Mouse (Mus musculus) liver, adult 2 months (tissue): ENCODE data around the gene Gm38655. TPM values are rescaled to one million over a fixed set of nuclear protein-coding genes. Genes with fewer than 3 reads are reported as not detected.
A peak's percentile ranks its signal among the peaks of the same experiment; 100 is the strongest.
"Not testable (repeated sequence)": the region's sequence is repeated elsewhere in the genome, so short reads cannot be mapped to it uniquely, and the experiment has no call there.

Source experiments
- DNase-seq: peaks from one replicate; pipeline ENCODE4 v3.0.0-alpha.2; 2011; ENCODE audit warnings: low read depth, low spot score; ENCODE audit errors: extremely low read depth
- H3K27ac ChIP-seq: fragments of 200-500 bp; replicated peaks from 2 replicates; pipeline ENCODE4 v1.5.1; 2012; ENCODE audit warnings: low read depth, mild to moderate bottlenecking, control low read depth, inconsistent platforms, low read length; ENCODE audit not compliant: insufficient read depth
- H3K27me3 ChIP-seq: fragments of 200-500 bp; 2 replicates; pipeline ENCODE4 v1.6.1; 2012; ENCODE audit warnings: mild to moderate bottlenecking, moderate library complexity, low read length, inconsistent platforms; ENCODE audit not compliant: control insufficient read depth, insufficient read depth
- H3K36me3 ChIP-seq: fragments of 200-500 bp; 2 replicates; pipeline ENCODE4 v1.6.1; 2012; ENCODE audit warnings: low read length, inconsistent platforms; ENCODE audit not compliant: control insufficient read depth, insufficient read depth
- H3K4me1 ChIP-seq: fragments of 200-500 bp; 2 replicates; pipeline ENCODE4 v1.6.1; 2011; ENCODE audit warnings: low read length; ENCODE audit not compliant: control insufficient read depth, insufficient read depth
- H3K4me3 ChIP-seq: fragments of 200-500 bp; 2 replicates; pipeline ENCODE4 v1.5.1; 2011; ENCODE audit warnings: low read depth, mild to moderate bottlenecking, control low read depth, low read length, moderate library complexity; ENCODE audit not compliant: insufficient read depth
- H3K79me2 ChIP-seq: fragments of 200-500 bp; 2 replicates; pipeline ENCODE4 v1.6.1; 2012; ENCODE audit warnings: inconsistent platforms, mild to moderate bottlenecking, low read length, moderate library complexity; ENCODE audit not compliant: control insufficient read depth, insufficient read depth
- H3K9ac ChIP-seq: fragments of 200-500 bp; 2 replicates; pipeline ENCODE4 v1.6.1; 2012; ENCODE audit warnings: low read depth, mild to moderate bottlenecking, control low read depth, inconsistent platforms, low read length
- CTCF ChIP-seq: fragments of 200-500 bp; IDR thresholded peaks from 2 replicates; pipeline ENCODE4 v1.5.1; 2011; ENCODE audit warnings: low read depth, low read length, control low read depth
- POLR2A ChIP-seq: fragments of 200-500 bp; IDR thresholded peaks from 2 replicates; pipeline ENCODE4 v1.6.1; 2011; ENCODE audit warnings: low read length, control low read depth; ENCODE audit not compliant: insufficient read depth; ENCODE audit errors: extremely low read depth
- WGBS: fragments of 180-500 bp; shearing (Covaris S2); methylation state at CpG from one replicate; pipeline ENCODE4 v1.1.7; 2018; 5-methylcytosine and 5-hydroxymethylcytosine counted together
- polyA plus RNA-seq: library from polyadenylated mRNA; depleted of rRNA; stranded (reverse); fragments of >200 nt; gene quantifications from 2 replicates; pipeline ENCODE4 v1.2.3, GENCODE M21; 2012; rRNA removed
- total RNA-seq: library from RNA; depleted of rRNA; stranded (reverse); fragments of >200 nt; gene quantifications from 2 replicates; pipeline ENCODE4 v1.2.3, GENCODE M21; 2014; rRNA removed

The Gm38655 gene
- total and polyA plus RNA-seq, 2 experiments = not detected

- H3K36me3 ChIP-seq = no peaks in the 10 kb centered on the region
- WGBS = under 1% methylated on average over 40 of the region's 40 CpGs
- peaks cover 18% of the 10 kb centered on the region; the same call in 1 of the 2 replicates for H3K79me2 ChIP-seq
- H3K9ac ChIP-seq = peak within 1 kb of the TSS; percentile 82
- peaks cover 7% of the 10 kb centered on the region for H3K4me1 ChIP-seq
- DNase-seq = peak; percentile 81
- H3K27me3 ChIP-seq = no peaks in the 10 kb centered on the region
- peak within 1 kb of the TSS; percentile 57 for H3K27ac ChIP-seq
- H3K4me3 ChIP-seq = peak within 1 kb of the TSS; percentile 69
- no peak for TF ChIP-seq POLR2A
- no peak for TF ChIP-seq CTCF
These were observed 42.0 kb downstream of the Gm38655 start, which contains the start of gene Clcn7 for GRCm38 (mm10) chr17:25133275-25133698. Gene Clcn7 (plus strand): TSS chr17:25133391.

DNA sequence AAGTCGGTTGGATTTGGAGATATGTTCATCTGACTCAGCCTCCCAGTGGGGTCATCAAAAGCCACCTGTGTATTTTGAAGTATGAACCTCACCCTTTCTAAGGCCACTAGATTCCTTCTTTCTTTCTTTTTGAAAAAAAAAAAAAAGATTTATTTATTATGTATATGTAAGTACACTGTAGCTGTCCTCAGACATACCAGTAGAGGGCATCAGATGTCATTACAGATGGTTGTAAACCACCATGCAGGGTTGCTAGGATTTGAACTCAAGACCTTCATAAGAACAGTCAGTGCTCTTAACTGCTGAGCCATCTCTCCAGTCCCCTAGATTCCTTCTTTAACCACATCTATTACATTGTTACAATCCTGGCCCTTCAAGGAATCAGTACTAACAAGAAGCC lies 45.2 kb downstream of the Gm38655 start:
- H3K79me2 ChIP-seq = peaks cover 13% of the 10 kb centered on the region; the same call in 1 of the 2 replicates

DNA sequence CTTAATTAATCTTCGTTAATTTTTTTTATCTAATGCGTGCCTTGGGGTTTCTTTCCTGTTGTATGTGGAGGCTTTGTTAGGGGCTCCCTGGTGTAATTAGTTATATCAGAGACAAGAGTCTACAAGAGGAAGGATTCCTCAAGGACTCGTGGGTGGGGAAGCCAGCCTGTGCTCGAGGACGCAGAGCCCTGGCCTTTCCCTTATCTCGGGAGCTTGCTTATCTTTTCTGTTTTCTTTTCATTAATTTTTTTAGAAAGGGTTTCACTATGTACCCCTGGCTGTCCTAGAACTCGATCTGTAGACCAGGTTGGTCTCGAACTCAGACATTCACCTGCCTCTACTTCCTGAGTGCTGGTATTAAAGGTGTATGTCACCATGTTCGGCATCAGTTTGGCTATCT lies 47.6 kb downstream of the Gm38655 start:
- no peaks in the 10 kb centered on the region for H3K27me3 ChIP-seq
- 59% methylated on average over 9 of the region's 9 CpGs for WGBS
- H3K79me2 ChIP-seq = no peaks in the 10 kb centered on the region
- no peak overlapping the region for H3K4me3 ChIP-seq
- TF ChIP-seq CTCF = no peak
- no peak for TF ChIP-seq POLR2A
- no peaks in the 10 kb centered on the region for H3K36me3 ChIP-seq
- H3K9ac ChIP-seq = no peak overlapping the region
- no peak overlapping the region for H3K27ac ChIP-seq
- DNase-seq = no peak
- H3K4me1 ChIP-seq = peaks cover 2% of the 10 kb centered on the region; the same call in 1 of the 2 replicates

More for the DNA sequence above, 45.2 kb downstream of the Gm38655 start:
- Histone ChIP-seq H3K4me1 (peaks cover 9% of the 10 kb centered on the region), H3K9ac (no peak overlapping the region), H3K27ac (no peak overlapping the region), H3K27me3 (no peaks in the 10 kb centered on the region), H3K36me3 (no peaks in the 10 kb centered on the region), H3K4me3 (no peak overlapping the region)
- DNase-seq = peak; percentile 32
- TF ChIP-seq CTCF = no peak
- TF ChIP-seq POLR2A = no peak
- 83% methylated on average over 1 of the region's 1 CpGs for WGBS

GRCm38 (mm10) chr17:25127079-25127478 lies 48.2 kb downstream of the Gm38655 start:
- Histone ChIP-seq H3K27me3 (no peaks in the 10 kb centered on the region), H3K27ac (no peak overlapping the region), H3K9ac (no peak overlapping the region), H3K36me3 (no peaks in the 10 kb centered on the region), H3K79me2 (no peaks in the 10 kb centered on the region), H3K4me1 (peaks cover 2% of the 10 kb centered on the region; the same call in 1 of the 2 replicates), H3K4me3 (no peak overlapping the region)
- peak; percentile 67 for DNase-seq
- WGBS = 24% methylated on average over 8 of the region's 8 CpGs
- TF ChIP-seq POLR2A (no peak), CTCF (no peak)

- H3K27me3 ChIP-seq, H3K27ac ChIP-seq, H3K79me2 ChIP-seq, DNase-seq, H3K4me3 ChIP-seq, H3K9ac ChIP-seq, H3K4me1 ChIP-seq, H3K36me3 ChIP-seq: not testable (repeated sequence)
- WGBS = 86% methylated on average over 3 of the region's 3 CpGs
These were observed 49.7 kb downstream of the Gm38655 start for GRCm38 (mm10) chr17:25125442-25126060.

GRCm38 (mm10) chr17:25123979-25124378 lies 51.3 kb downstream of the Gm38655 start:
- Histone ChIP-seq H3K4me3 (no peak overlapping the region), H3K79me2 (no peaks in the 10 kb centered on the region), H3K36me3 (no peaks in the 10 kb centered on the region), H3K27me3 (no peaks in the 10 kb centered on the region), H3K9ac (no peak overlapping the region), H3K27ac (no peak overlapping the region), H3K4me1 (peaks cover 2% of the 10 kb centered on the region; the same call in 1 of the 2 replicates)
- no peak for DNase-seq
- TF ChIP-seq POLR2A (no peak), CTCF (peak; percentile 60)
- 35% methylated on average over 7 of the region's 7 CpGs for WGBS

Other genes with a start within 250 kb of the Gm38655 start
- gene Mapk8ip3, start 238.5 kb downstream of the Gm38655 start, total RNA-seq = 11.7 and 16.1 TPM in 2 replicates
- gene Mapk8ip3, start 238.5 kb downstream of the Gm38655 start, polyA plus RNA-seq = 23.2 and 51.4 TPM in 2 replicates
- 29.0 and 34.3 TPM in 2 replicates for gene Jpt2, start 214.8 kb downstream of the Gm38655 start, total RNA-seq
- 12.1 and 12.2 TPM in 2 replicates for gene Jpt2, start 214.8 kb downstream of the Gm38655 start, polyA plus RNA-seq
- gene Cramp1l, start 159.7 kb downstream of the Gm38655 start, total RNA-seq = 2.7 and 2.9 TPM in 2 replicates
- 4.2 and 6.5 TPM in 2 replicates for gene Cramp1l, start 159.7 kb downstream of the Gm38655 start, polyA plus RNA-seq
- 4.6 and 5.4 TPM in 2 replicates for gene Ift140, start 159.4 kb downstream of the Gm38655 start, total RNA-seq
- 3.4 and 3.6 TPM in 2 replicates for gene Ift140, start 159.4 kb downstream of the Gm38655 start, polyA plus RNA-seq
- 22.3 and 23.9 TPM in 2 replicates for gene Tmem204, start 91.9 kb downstream of the Gm38655 start, total RNA-seq
- gene Tmem204, start 91.9 kb downstream of the Gm38655 start, polyA plus RNA-seq = 15.7 and 19.1 TPM in 2 replicates
- gene Telo2, start 59.5 kb downstream of the Gm38655 start, total RNA-seq = 3.2 and 5.4 TPM in 2 replicates
- gene Telo2, start 59.5 kb downstream of the Gm38655 start, polyA plus RNA-seq = 5.7 and 7.3 TPM in 2 replicates
- not detected in 2 replicates for gene Ptx4, start 54.7 kb downstream of the Gm38655 start, total RNA-seq
- not detected in 2 replicates for gene Ptx4, start 54.7 kb downstream of the Gm38655 start, polyA plus RNA-seq
- 16.7 and 17.9 TPM in 2 replicates for gene Clcn7, start 42.1 kb downstream of the Gm38655 start, total RNA-seq
- 25.2 and 30.5 TPM in 2 replicates for gene Clcn7, start 42.1 kb downstream of the Gm38655 start, polyA plus RNA-seq
- gene Ccdc154, start 13.0 kb downstream of the Gm38655 start, total RNA-seq = 0.13 TPM in 1 of 2 replicates, not detected in the other
- gene Ccdc154, start 13.0 kb downstream of the Gm38655 start, polyA plus RNA-seq = 0.07 TPM in 1 of 2 replicates, not detected in the other
- gene BC003965, start 9.1 kb upstream of the Gm38655 start, total RNA-seq = 11.2 and 12.1 TPM in 2 replicates
- 14.7 and 15.4 TPM in 2 replicates for gene BC003965, start 9.1 kb upstream of the Gm38655 start, polyA plus RNA-seq
- 9.4 and 10.4 TPM in 2 replicates for gene Unkl, start 12.9 kb upstream of the Gm38655 start, total RNA-seq
- gene Unkl, start 12.9 kb upstream of the Gm38655 start, polyA plus RNA-seq = 28.0 and 29.0 TPM in 2 replicates
- gene Gnptg, start 64.7 kb upstream of the Gm38655 start, total RNA-seq = 32.1 and 33.0 TPM in 2 replicates
- 37.4 and 41.4 TPM in 2 replicates for gene Gnptg, start 64.7 kb upstream of the Gm38655 start, polyA plus RNA-seq
- gene Tsr3, start 64.7 kb upstream of the Gm38655 start, total RNA-seq = 14.0 and 16.7 TPM in 2 replicates
- 18.8 and 19.3 TPM in 2 replicates for gene Tsr3, start 64.7 kb upstream of the Gm38655 start, polyA plus RNA-seq
- 0.13 and 0.18 TPM in 2 replicates for gene Baiap3, start 80.9 kb upstream of the Gm38655 start, total RNA-seq
- gene Baiap3, start 80.9 kb upstream of the Gm38655 start, polyA plus RNA-seq = 0.43 and 1.2 TPM in 2 replicates
- 92.9 and 103 TPM in 2 replicates for gene Ube2i, start 99.2 kb upstream of the Gm38655 start, total RNA-seq
- gene Ube2i, start 99.2 kb upstream of the Gm38655 start, polyA plus RNA-seq = 62.4 and 80.0 TPM in 2 replicates
- gene Prss34, start 122.9 kb upstream of the Gm38655 start, total RNA-seq = not detected in 2 replicates
- not detected in 2 replicates for gene Prss34, start 122.9 kb upstream of the Gm38655 start, polyA plus RNA-seq
- gene Prss28, start 133.2 kb upstream of the Gm38655 start, total RNA-seq = not detected in 2 replicates
- gene Prss28, start 133.2 kb upstream of the Gm38655 start, polyA plus RNA-seq = not detected in 2 replicates
- not detected in 2 replicates for gene Prss29, start 143.2 kb upstream of the Gm38655 start, total RNA-seq
- not detected in 2 replicates for gene Prss29, start 143.2 kb upstream of the Gm38655 start, polyA plus RNA-seq
- not detected in 2 replicates for gene Tpsab1, start 170.1 kb upstream of the Gm38655 start, total RNA-seq
- gene Tpsab1, start 170.1 kb upstream of the Gm38655 start, polyA plus RNA-seq = not detected in 2 replicates
- not detected in 2 replicates for gene Tpsb2, start 190.8 kb upstream of the Gm38655 start, total RNA-seq
- gene Tpsb2, start 190.8 kb upstream of the Gm38655 start, polyA plus RNA-seq = not detected in 2 replicates
- not detected in 2 replicates for gene Tpsg1, start 193.8 kb upstream of the Gm38655 start, total RNA-seq
- 0.12 TPM in 1 of 2 replicates, not detected in the other for gene Tpsg1, start 193.8 kb upstream of the Gm38655 start, polyA plus RNA-seq